Mouse (Mus musculus) retina, postnatal 7 days (tissue): Measurements from ENCODE around the gene Chst14.

Source experiments
- DNase-seq: peaks from one replicate; pipeline ENCODE4 v3.0.0-alpha.2; 2012; ENCODE audit warnings: low read depth, low spot score

Gene Chst14

GRCm38 (mm10) chr2:118963007-118963675, 36.8 kb downstream of the Chst14 start:
- DNase-seq = no peak

GRCm38 (mm10) chr2:118963676-118964012, 37.3 kb downstream of the Chst14 start:
- no peak for DNase-seq

GRCm38 (mm10) chr2:118969585-118970147, 43.4 kb downstream of the Chst14 start:
- DNase-seq = no peak

GRCm38 (mm10) chr2:118972048-118972447, 45.8 kb downstream of the Chst14 start:
- no peak for DNase-seq

GRCm38 (mm10) chr2:118972687-118973376, 46.5 kb downstream of the Chst14 start:
- peak; percentile 69 for DNase-seq

- no peak for DNase-seq
These were observed 49.6 kb downstream of the Chst14 start for GRCm38 (mm10) chr2:118975855-118976254.

GRCm38 (mm10) chr2:118976282-118976929, 50.1 kb downstream of the Chst14 start:
- peak; percentile 67 for DNase-seq

- DNase-seq = no peak
These were observed 50.6 kb downstream of the Chst14 start for GRCm38 (mm10) chr2:118976941-118977340.

GRCm38 (mm10) chr2:118978064-118978463, 51.8 kb downstream of the Chst14 start:
- DNase-seq = no peak
